Mouse (Mus musculus) liver, adult 2 months (tissue): ENCODE results near the gene Mlkl.
"Not testable (repeated sequence)": the region's sequence is repeated elsewhere in the genome, so short reads cannot be mapped to it uniquely, and the experiment has no call there.

Source experiments
- CTCF ChIP-seq: fragments of 200-500 bp; IDR thresholded peaks from 2 replicates; pipeline ENCODE4 v1.5.1; 2011; ENCODE audit warnings: low read depth, low read length, control low read depth
- POLR2A ChIP-seq: fragments of 200-500 bp; IDR thresholded peaks from 2 replicates; pipeline ENCODE4 v1.6.1; 2011; ENCODE audit warnings: low read length, control low read depth; ENCODE audit not compliant: insufficient read depth; ENCODE audit errors: extremely low read depth

GRCm38 (mm10) chr8:111266161-111266560 is 71.8 kb downstream of the Mlkl start:
- TF ChIP-seq CTCF, POLR2A: not testable (repeated sequence)
